Mouse (Mus musculus) embryo, embryonic 9.5 days (tissue): Measurements from ENCODE around the gene Smagp.

Experiments
- DNase-seq: peaks from one replicate; pipeline ENCODE4 v3.0.0-alpha.2; 2017; ENCODE audit errors: extremely low spot score

The Smagp gene

GRCm38 (mm10) chr15:100636700-100637501, at the start of gene Smagp:
Smagp (minus strand) TSS chr15:100636940.
- DNase-seq = peak; percentile 37

DNA sequence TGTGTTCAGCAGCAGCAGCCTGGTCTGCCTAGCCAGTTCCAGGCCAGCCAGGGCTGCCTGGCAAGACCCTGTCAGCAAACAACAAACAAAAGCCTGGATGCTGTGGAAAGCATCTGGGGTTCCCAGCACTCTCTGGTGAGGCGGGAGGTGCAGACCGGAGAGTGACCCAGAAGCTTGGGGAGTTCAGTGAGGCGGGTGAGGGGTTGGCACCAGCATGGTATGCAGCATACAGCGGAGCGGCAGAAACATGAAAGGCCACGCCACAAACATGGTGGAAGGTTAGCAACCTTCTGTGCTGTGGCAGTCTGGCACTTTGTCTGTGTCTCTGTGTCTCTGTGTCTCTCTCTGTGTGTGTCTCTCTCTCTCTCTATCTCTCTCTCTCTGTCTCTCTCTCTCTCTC, 49.7 kb upstream of the Smagp start:
- no peak for DNase-seq

DNA sequence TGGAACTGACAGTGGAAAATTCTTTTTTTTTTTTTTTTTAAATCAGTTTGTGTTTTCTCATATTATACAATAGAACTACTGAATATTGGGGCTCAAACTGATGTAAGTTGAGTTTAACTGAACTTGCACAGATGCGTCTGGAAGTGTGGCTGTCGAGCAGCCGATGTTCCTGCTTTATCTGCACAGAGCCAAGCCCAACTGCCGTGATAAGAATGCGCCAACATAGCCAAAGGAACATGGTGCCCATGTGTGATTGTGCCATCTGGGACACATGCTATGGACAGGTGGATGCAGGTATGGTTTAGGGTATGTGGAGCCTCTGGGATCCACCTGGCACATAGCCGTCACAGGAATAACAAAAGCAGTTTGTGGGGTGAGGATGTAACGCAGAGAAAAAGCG, 49.1 kb upstream of the Smagp start:
- DNase-seq = no peak

GRCm38 (mm10) chr15:100685255-100685654, 48.5 kb upstream of the Smagp start:
- DNase-seq = no peak

DNA sequence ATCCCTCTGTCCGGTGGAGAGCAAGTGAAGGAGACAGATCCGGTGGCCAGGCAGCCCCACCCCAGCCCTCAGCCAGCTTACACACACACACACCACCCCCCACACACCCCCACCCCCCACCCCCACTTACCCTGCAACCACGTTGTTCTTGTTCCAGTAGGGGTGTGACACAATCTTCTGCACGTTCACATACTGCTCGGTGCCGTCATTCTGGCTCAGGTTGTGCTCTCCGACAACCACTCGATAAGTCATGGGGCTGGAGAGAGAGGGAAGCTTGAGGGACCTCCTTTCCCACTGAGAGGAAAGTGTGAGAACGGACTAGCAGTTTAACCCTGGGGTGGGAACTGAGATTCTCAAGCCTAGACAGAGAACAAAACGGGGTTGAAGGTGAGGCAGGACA, 47.7 kb upstream of the Smagp start:
- no peak for DNase-seq

DNA sequence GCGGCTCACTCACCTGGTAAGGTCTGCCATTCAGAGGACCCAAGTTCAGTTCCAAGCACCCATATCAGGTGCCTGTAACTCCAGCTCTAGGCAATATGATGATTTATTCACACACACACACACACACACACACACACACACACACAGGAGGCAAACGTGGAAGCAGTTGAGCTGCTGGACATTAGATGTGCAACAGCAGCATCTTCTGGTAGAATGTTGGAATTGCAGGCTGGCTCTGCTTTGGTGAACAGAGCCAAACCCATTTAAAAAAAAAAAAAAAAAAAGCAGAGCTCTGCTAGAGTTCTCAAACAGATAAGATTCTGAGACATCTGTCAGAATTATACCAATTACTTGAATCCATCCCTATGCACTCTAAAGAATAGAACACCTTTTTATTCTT, 46.3 kb upstream of the Smagp start:
- peak; percentile 84 for DNase-seq

DNA sequence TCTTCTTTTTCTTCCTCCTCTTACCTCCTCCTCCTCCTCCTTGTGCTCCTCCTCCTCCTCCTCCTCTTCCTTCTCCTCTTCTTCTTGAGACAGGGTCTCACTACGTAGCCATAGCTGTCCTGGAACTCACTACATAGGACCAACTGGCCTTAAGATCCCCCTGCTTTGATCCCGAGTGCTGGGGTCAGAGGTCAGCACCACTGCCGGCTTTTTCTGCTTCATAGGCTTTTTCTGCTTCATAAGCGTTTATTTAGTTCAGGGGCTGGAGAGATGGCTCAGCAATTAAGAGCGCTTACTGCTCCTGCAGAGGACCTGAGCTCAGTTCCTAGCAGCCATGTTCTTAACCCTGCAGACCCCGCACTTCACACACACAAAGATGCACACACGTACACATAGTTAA, 45.0 kb upstream of the Smagp start:
- DNase-seq = peak; percentile 37

- no peak for DNase-seq
These were observed 43.6 kb upstream of the Smagp start for GRCm38 (mm10) chr15:100680381-100680780.

DNA sequence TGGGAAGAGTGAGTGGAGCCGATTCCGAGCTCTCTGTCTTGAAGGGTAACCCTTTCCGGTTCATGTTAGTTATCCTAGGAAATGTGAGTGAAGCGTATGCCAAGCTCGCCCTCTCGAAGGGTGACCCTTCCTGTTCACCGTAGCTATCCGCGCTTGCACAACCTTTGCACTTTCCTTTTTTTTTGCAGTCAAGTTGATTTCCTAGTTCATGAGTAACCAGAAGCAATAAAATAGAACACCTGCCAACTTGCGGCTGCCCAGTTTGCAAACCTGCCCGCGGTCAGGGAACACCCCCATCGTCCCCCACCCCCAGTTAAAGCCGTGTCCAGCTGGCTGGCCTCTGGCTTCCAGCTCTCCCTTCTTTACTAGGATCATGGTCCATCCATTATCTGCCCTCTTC, 42.3 kb upstream of the Smagp start:
- no peak for DNase-seq

GRCm38 (mm10) chr15:100678581-100678980, 41.8 kb upstream of the Smagp start:
- DNase-seq = no peak

DNA sequence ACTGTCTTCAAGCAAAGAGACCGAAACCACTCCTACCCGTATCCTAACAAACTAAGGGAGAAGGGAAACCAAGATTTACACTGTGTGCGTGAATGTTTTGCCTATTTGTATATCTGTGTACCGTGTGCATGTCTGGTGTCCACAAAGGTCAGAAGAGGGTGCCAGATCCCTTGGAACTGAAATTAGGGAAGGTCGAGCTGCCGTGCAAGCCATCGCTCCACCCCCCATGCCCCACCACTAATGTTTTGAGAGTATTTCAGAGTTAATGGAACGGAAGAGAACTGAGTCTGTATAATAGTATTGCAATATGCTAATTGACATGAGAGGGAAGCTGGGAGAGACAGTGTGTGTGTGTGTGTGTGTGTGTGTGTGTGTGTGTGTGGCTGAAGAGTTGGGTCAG, 40.9 kb upstream of the Smagp start:
- no peak for DNase-seq

DNA sequence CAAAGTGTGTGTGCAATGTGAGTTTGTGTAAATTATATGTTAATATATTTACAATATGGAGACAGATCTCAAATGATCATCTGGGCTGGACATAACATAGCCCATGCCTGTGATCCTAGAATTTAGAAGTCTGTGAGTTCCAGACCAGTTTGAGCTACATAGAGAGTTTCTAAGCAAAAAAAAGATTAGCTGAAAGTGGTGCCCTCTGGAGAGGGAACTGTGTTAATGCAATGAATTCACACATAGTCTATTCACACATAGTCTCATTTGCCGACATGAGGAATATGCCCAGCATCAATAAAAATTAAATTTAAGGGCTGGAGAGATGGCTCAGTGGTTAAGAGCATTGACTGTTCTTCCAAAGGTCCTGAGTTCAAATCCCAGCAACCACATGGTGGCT, 39.8 kb upstream of the Smagp start:
- DNase-seq = no peak

DNA sequence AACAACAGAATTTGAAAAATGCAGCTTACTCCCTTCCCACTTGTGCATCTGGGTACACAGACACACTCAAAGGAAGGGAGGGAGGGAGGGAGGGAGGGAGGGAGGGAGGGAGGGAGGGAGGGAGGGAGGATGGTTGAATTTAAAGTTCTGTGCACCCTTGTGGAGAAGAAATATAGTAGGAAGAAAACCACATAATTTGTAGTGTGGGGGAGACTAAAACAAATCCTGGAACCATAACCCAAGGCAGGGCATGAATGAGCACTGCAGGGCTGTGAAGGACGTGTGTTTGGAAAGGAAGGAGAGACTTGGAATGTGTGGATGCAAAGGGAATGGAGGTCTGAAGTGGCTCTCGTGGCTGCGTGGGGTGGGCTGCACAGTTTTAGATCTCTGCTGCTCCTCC, 38.7 kb upstream of the Smagp start:
- DNase-seq = no peak

DNA sequence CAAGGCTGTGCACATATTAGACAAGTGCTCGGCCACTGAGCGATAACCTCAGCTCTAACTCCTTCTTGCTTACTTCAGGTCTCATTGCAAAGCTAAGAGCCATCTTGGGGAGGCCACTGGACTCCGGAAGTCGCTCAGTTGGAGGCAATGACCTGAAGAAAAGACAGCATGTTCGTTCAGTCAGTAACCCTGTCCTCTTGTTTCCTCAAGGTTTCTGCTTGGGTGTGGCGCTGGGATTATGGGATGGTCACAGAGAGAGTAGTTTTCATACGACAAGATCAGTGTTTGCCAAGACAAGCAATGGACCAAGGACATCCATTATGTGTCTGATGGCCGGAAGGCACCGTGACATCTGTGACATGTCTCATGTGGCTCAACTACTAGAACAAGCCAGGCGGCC, 37.8 kb upstream of the Smagp start:
- DNase-seq = no peak

GRCm38 (mm10) chr15:100673585-100674391, 37.0 kb upstream of the Smagp start:
- DNase-seq = no peak

GRCm38 (mm10) chr15:100670833-100671232, 34.1 kb upstream of the Smagp start:
- no peak for DNase-seq

DNA sequence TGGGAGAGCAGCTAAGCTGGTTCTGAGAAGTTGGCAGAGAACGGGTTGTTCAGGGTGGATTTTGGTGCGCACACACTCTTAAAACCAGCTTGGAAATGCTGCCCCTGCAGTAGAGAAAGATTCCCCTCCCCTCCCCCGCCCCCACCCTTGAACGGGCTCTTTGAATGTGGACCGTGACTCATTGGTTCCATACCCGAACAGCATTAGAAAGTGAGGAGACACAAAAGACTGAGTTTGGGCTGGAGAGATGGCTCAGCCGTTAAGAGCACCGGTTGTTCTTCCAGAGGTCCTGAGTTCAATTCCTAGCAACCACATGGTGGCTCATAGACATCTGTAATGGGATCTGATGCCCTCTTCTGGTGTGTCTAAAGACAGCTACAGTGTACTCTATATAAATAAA, 33.3 kb upstream of the Smagp start:
- no peak for DNase-seq

- no peak for DNase-seq
These were observed 32.6 kb upstream of the Smagp start, which contains the start of gene Bin2 for GRCm38 (mm10) chr15:100669337-100669736. Bin2 (minus strand) TSS chr15:100669553.

GRCm38 (mm10) chr15:100667871-100668545, 31.3 kb upstream of the Smagp start:
- DNase-seq = no peak

DNA sequence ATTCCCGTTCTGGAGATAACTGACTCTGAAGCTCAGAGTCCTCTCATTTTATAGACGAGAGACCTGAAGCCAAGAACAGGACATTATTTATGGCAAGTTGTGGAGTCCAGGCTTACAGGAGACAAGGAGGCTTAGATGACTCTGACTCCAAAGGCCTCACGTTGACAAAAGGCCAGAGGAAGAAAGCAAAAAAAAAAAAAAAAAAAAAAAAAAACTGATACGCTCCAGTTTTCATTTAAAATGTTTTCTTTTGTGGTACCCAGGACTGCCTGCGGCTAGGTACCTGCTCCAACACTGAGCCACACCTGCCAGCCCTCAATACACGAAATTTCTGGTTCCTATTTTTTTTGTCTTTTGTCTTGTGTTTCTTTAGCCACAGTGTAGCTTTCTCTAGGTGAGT, 30.7 kb upstream of the Smagp start:
- no peak for DNase-seq

DNA sequence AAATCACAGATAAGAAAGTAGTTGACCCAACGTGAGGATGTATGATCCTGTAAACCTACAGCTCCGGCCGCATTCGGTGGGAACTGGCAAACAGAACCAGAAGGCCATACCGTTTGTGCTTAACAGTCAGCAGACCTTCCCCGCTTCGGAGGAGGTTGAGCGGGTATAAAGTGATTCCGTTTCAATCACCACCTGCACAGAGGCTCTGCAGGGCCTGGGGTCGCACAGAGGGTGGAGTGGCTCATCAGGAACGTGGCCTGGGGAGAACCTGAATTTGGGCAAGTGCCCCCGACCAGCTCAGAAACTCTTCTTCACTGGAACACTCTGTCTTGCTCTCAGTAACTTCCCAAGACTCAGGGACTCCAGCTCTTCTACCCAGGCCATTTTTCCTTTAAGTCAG, 30.1 kb upstream of the Smagp start:
- no peak for DNase-seq

DNA sequence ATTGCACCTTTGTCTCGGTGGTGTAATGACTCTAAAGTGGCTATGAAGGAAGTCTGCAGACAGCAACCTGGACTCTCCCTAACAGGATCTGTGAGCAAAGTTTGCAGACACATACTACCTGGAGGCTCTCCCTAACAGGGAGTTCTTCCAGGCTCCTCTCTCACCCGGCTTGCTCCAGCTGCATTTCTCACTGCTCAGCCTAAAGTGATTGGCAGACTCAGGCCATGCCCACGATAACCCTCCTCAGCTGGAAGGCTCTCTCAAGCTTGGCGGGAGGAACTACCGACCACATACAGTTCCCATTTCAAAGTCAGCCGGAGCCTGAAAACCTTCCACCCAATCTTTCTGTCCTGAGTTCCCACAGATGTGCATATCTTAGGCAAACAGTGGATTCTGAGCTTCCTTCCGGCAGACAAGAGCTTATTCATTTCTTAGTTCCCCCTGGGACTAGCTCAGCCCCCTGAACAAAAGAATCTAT, 29.5 kb upstream of the Smagp start:
- peak; percentile 25 for DNase-seq
